Mouse (Mus musculus) common myeloid progenitor, adult 5-6 weeks (primary cell): ENCODE results near the gene Cntnap2. TPM values are rescaled to one million over a fixed set of nuclear protein-coding genes. Genes with fewer than 3 reads are reported as not detected.

ENCODE experiments used
- ATAC-seq: replicated peaks from 2 replicates; pipeline ENCODE4 v1.8.0; 2016; ENCODE audit warnings: low read depth, mild to moderate bottlenecking, moderate TSS enrichment, inconsistent platforms; ENCODE audit not compliant: poor library complexity, severe bottlenecking
- total RNA-seq: library from RNA; stranded (forward); fragments of 200-1000, 187-1606 nt; gene quantifications from 2 replicates; pipeline ENCODE4 v1.2.3, GENCODE M21; 2017

Cntnap2 gene
- total RNA-seq, 1 experiment from 2014 or later: not detected

GRCm38 (mm10) chr6:46166837-46167236, 1107.7 kb downstream of the Cntnap2 start:
- no peak for ATAC-seq

GRCm38 (mm10) chr6:46197298-46197697, 1138.1 kb downstream of the Cntnap2 start:
- no peak for ATAC-seq

- no peak for ATAC-seq
Observed at GRCm38 (mm10) chr6:46201828-46202227, 1142.7 kb downstream of the Cntnap2 start.

GRCm38 (mm10) chr6:46205531-46205930, 1146.4 kb downstream of the Cntnap2 start:
- ATAC-seq: no peak

GRCm38 (mm10) chr6:46232889-46233288, 1173.7 kb downstream of the Cntnap2 start:
- ATAC-seq: no peak

- ATAC-seq: 0 out of 2 replicates have a peak, but pooled peaks have one; percentile 32
Observed at GRCm38 (mm10) chr6:46240349-46240748, 1181.2 kb downstream of the Cntnap2 start.

GRCm38 (mm10) chr6:46263171-46263570, 1204.0 kb downstream of the Cntnap2 start:
- no peak for ATAC-seq

GRCm38 (mm10) chr6:46346946-46347345, 1287.8 kb downstream of the Cntnap2 start:
- ATAC-seq: no peak

- no peak for ATAC-seq
Observed at GRCm38 (mm10) chr6:46361091-46361490, 1301.9 kb downstream of the Cntnap2 start.

- ATAC-seq: no peak
Observed at GRCm38 (mm10) chr6:46362156-46362555, 1303.0 kb downstream of the Cntnap2 start.

- no peak for ATAC-seq
Observed at GRCm38 (mm10) chr6:46398725-46399589, 1339.8 kb downstream of the Cntnap2 start.

GRCm38 (mm10) chr6:46414154-46414553, 1355.0 kb downstream of the Cntnap2 start:
- ATAC-seq: no peak

- no peak for ATAC-seq
Observed at GRCm38 (mm10) chr6:46414562-46414961, 1355.4 kb downstream of the Cntnap2 start.

- ATAC-seq: no peak
Observed at GRCm38 (mm10) chr6:46419827-46420226, 1360.7 kb downstream of the Cntnap2 start.

- ATAC-seq: no peak
Observed at GRCm38 (mm10) chr6:46420349-46420748, 1361.2 kb downstream of the Cntnap2 start.

- ATAC-seq: no peak
Observed at GRCm38 (mm10) chr6:46428231-46428630, 1369.1 kb downstream of the Cntnap2 start.

- ATAC-seq: no peak
Observed at GRCm38 (mm10) chr6:46450917-46451638, 1391.9 kb downstream of the Cntnap2 start.

- no peak for ATAC-seq
Observed at GRCm38 (mm10) chr6:46472683-46473082, 1413.5 kb downstream of the Cntnap2 start.

- ATAC-seq: no peak
Observed at GRCm38 (mm10) chr6:46484392-46484791, 1425.2 kb downstream of the Cntnap2 start.

GRCm38 (mm10) chr6:46502786-46503185, 1443.6 kb downstream of the Cntnap2 start:
- ATAC-seq: no peak

- ATAC-seq: no peak
Observed at GRCm38 (mm10) chr6:46512841-46513240, 1453.7 kb downstream of the Cntnap2 start.
